Mouse (Mus musculus) liver, embryonic 14.5 days (tissue): ENCODE results near the gene Pdk2. TPM values are rescaled to one million over a fixed set of nuclear protein-coding genes. Genes with fewer than 3 reads are reported as not detected.

Experiments used
- ATAC-seq: fragments of 200-750 bp; cut with Nextera tagmentation; 2 replicates; pipeline ENCODE4 v1.8.0; 2017; ENCODE audit warnings: moderate number of reproducible peaks, mild to moderate bottlenecking, moderate library complexity; ENCODE audit not compliant: insufficient read depth
- DNase-seq, 3 experiments: peaks; one replicate each; pipeline ENCODE4 v3.0.0-alpha.2; 2012 to 2013; ENCODE audit warnings: low read depth in 3 of 3, low spot score in 3 of 3
- H3K27ac ChIP-seq: fragments of 300-500 bp; sonication (generic); 2 replicates; pipeline ENCODE4 v1.5.1; 2014; ENCODE audit warnings: moderate library complexity, mild to moderate bottlenecking, control low read depth, inconsistent platforms
- H3K27me3 ChIP-seq: fragments of 300-500 bp; sonication (generic); 2 replicates; pipeline ENCODE4 v1.6.1; 2014; ENCODE audit warnings: mild to moderate bottlenecking, low read length, moderate library complexity; ENCODE audit not compliant: control insufficient read depth, insufficient read depth
- H3K36me3 ChIP-seq: fragments of 300-500 bp; sonication (generic); replicated peaks from 2 replicates; pipeline ENCODE4 v1.6.1; 2014; ENCODE audit warnings: low read depth; ENCODE audit not compliant: control insufficient read depth, insufficient read depth
- H3K4me1 ChIP-seq, 2 experiments: fragments of 200-500 bp in 1 of 2; fragments of 300-500 bp in 1 of 2; sonication (generic) in 1 of 2; replicated peaks; 2 replicates each; pipeline ENCODE4 v1.6.1; 2012 to 2014; ENCODE audit warnings: antibody characterized with exemption in 1 of 2, inconsistent platforms in 1 of 2, low read length in 1 of 2; ENCODE audit not compliant: control insufficient read depth in 2 of 2, insufficient read depth in 2 of 2
- H3K4me2 ChIP-seq: fragments of 300-500 bp; sonication (generic); 2 replicates; pipeline ENCODE4 v1.6.1; 2014; ENCODE audit warnings: low read depth, mild to moderate bottlenecking, control low read depth, moderate library complexity
- H3K4me3 ChIP-seq, 2 experiments: fragments of 200-500 bp in 1 of 2; fragments of 300-500 bp in 1 of 2; sonication (generic) in 1 of 2; 2 replicates each; pipeline ENCODE4 v1.5.1; 2012 to 2014; ENCODE audit warnings: low read depth in 2 of 2, low read length in 2 of 2, mild to moderate bottlenecking in 2 of 2, control low read depth in 1 of 2, inconsistent platforms in 1 of 2, moderate library complexity in 1 of 2; ENCODE audit not compliant: insufficient read depth in 1 of 2
- H3K9ac ChIP-seq: fragments of 300-500 bp; sonication (generic); replicated peaks from 2 replicates; pipeline ENCODE4 v1.6.1; 2014; ENCODE audit warnings: mild to moderate bottlenecking, control low read depth, moderate library complexity
- H3K9me3 ChIP-seq: fragments of 300-500 bp; sonication (generic); 2 replicates; pipeline ENCODE4 v1.6.1; 2016; ENCODE audit warnings: low read length, mixed read lengths; ENCODE audit not compliant: control insufficient read depth
- CTCF ChIP-seq: IDR thresholded peaks from 2 replicates; pipeline ENCODE4 v1.5.1; 2016; ENCODE audit warnings: antibody characterized with exemption, low read depth, control low read depth
- EP300 ChIP-seq: IDR thresholded peaks from 2 replicates; pipeline ENCODE4 v1.6.1; 2016; ENCODE audit warnings: antibody characterized with exemption, low read depth
- WGBS: fragments of 180-500 bp; shearing (Covaris S2); extraction: QIAGEN DNeasy Blood & Tissue Kit; methylation state at CpG from one replicate; pipeline ENCODE4 v1.1.7; 2014; ENCODE audit not compliant: insufficient replicate concordance; 5-methylcytosine and 5-hydroxymethylcytosine counted together
- polyA plus RNA-seq, 2 experiments: library from polyadenylated mRNA; depleted of rRNA in 1 of 2; stranded (reverse) in 1 of 2; unstranded in 1 of 2; fragments of >200 nt; fragmentation: Nextera tagmentation in 1 of 2; extraction: Ambion mirVana in 1 of 2; gene quantifications; 2 replicates each; pipeline versions ENCODE4 v1.2.1 to v1.2.3; 2012 to 2014

Pdk2 gene
- polyA plus RNA-seq (2012; rRNA removed) (3.5 and 3.6 TPM in 2 replicates), polyA plus RNA-seq (2014; fragmentation: Nextera tagmentation; extraction: Ambion mirVana) (7.0 and 9.1 TPM in 2 replicates)

GRCm38 (mm10) chr11:95041139-95041609 lies at the start of gene Pdk2:
Gene Pdk2 (minus strand): TSS chr11:95041354.
- H3K36me3 ChIP-seq, result no peaks in the 10 kb centered on the region
- peak within 1 kb of the TSS; percentile 73 for H3K27ac ChIP-seq
- H3K4me3 ChIP-seq, result peak within 1 kb of the TSS; percentile 80 to 81
- no peaks in the 10 kb centered on the region for H3K27me3 ChIP-seq
- ATAC-seq (peak; percentile 95), DNase-seq (peak; percentile 92 to 95 (median 93))
- no peaks in the 10 kb centered on the region for H3K9me3 ChIP-seq
- TF ChIP-seq CTCF (no peak), EP300 (peak; percentile 49; the same call in 1 of the 2 replicates)
- H3K9ac ChIP-seq, result peak within 1 kb of the TSS; percentile 80
- H3K4me2 ChIP-seq, result peak within 1 kb of the TSS; percentile 97
- WGBS, result under 1% methylated on average over 41 of the region's 41 CpGs
- H3K4me1 ChIP-seq, result peaks cover 12 to 14% of the 10 kb centered on the region in 2 experiments

- TF ChIP-seq CTCF (no peak), EP300 (no peak)
- no peaks in the 10 kb centered on the region for H3K36me3 ChIP-seq
- DNase-seq (no peak), ATAC-seq (no peak)
- no peak overlapping the region for H3K27ac ChIP-seq
- 38% methylated on average over 16 of the region's 16 CpGs for WGBS
- H3K9ac ChIP-seq, result no peak overlapping the region
- no peaks in the 10 kb centered on the region for H3K27me3 ChIP-seq
- H3K4me3 ChIP-seq, result no peak overlapping the region
- peaks cover 0 to 9% of the 10 kb centered on the region in 2 experiments; a peak in 1 of 4 replicates for H3K4me1 ChIP-seq
- H3K4me2 ChIP-seq, result no peak overlapping the region
- H3K9me3 ChIP-seq, result no peaks in the 10 kb centered on the region
Measured at GRCm38 (mm10) chr11:95088857-95089779, 48.0 kb upstream of the Pdk2 start.

- TF ChIP-seq EP300 (no peak), CTCF (no peak)
- H3K27me3 ChIP-seq, result no peaks in the 10 kb centered on the region
- peaks cover 0 to 9% of the 10 kb centered on the region in 2 experiments; a peak in 1 of 4 replicates for H3K4me1 ChIP-seq
- 40% methylated on average over 7 of the region's 7 CpGs for WGBS
- H3K4me3 ChIP-seq, result no peak overlapping the region
- ATAC-seq, result no peak
- DNase-seq, result no peak
- no peak overlapping the region for H3K27ac ChIP-seq
- no peaks in the 10 kb centered on the region for H3K9me3 ChIP-seq
- H3K9ac ChIP-seq, result no peak overlapping the region
- no peaks in the 10 kb centered on the region for H3K36me3 ChIP-seq
- no peak overlapping the region for H3K4me2 ChIP-seq
Measured at GRCm38 (mm10) chr11:95088286-95088685, 47.1 kb upstream of the Pdk2 start.

GRCm38 (mm10) chr11:95087301-95088228 lies 46.4 kb upstream of the Pdk2 start:
- Histone ChIP-seq H3K9ac (no peak overlapping the region), H3K4me1 (peaks cover 0 to 9% of the 10 kb centered on the region in 2 experiments; a peak in 1 of 4 replicates), H3K4me3 (no peak overlapping the region), H3K9me3 (no peaks in the 10 kb centered on the region), H3K27ac (no peak overlapping the region), H3K27me3 (no peaks in the 10 kb centered on the region), H3K4me2 (no peak overlapping the region), H3K36me3 (no peaks in the 10 kb centered on the region)
- TF ChIP-seq EP300 (no peak), CTCF (no peak)
- DNase-seq, result no peak
- WGBS, result 51% methylated on average over 17 of the region's 17 CpGs
- no peak for ATAC-seq
